Mouse (Mus musculus) liver (tissue): ENCODE results near the gene Impdh2.
"Not testable (repeated sequence)": the region's sequence is repeated elsewhere in the genome, so short reads cannot be mapped to it uniquely, and the experiment has no call there.

Experiments used
- DNase-seq: peaks from one replicate; pipeline ENCODE4 v3.0.0-alpha.2; 2020; ENCODE audit warnings: mixed read lengths

The Impdh2 gene

GRCm38 (mm10) chr9:108570207-108570896 lies 10.3 kb downstream of the Impdh2 start:
- peak; percentile 89 for DNase-seq

GRCm38 (mm10) chr9:108571401-108571973 lies 11.4 kb downstream of the Impdh2 start:
- no peak for DNase-seq

- DNase-seq: no peak
Observed at GRCm38 (mm10) chr9:108572321-108572720, 12.2 kb downstream of the Impdh2 start.

- peak; percentile 63 for DNase-seq
Observed at GRCm38 (mm10) chr9:108573774-108574690, 13.9 kb downstream of the Impdh2 start.

DNA sequence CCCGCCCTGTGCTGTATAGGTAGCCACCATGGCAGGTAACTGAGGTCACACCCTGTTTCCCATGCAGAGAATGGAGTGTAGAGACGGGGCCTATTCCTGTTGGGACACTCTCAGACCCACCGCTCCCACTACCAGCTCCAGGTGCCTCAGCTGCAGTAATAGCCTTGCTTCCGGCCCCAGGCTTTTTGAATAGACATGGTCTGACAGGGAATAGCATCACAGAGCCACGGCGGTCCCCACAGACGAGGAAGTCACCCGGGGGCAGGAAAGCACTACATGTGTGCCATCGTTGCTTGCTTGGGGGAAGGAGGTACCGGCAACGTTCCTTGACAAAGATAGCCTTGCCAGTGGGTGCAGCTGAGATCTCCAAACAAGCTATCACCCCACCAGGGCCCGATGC lies 14.8 kb downstream of the Impdh2 start:
- no peak for DNase-seq

GRCm38 (mm10) chr9:108575321-108576297 lies 15.5 kb downstream of the Impdh2 start:
- DNase-seq: no peak

- DNase-seq: no peak
Observed at GRCm38 (mm10) chr9:108577025-108577424, 16.9 kb downstream of the Impdh2 start.

- peak; percentile 57 for DNase-seq
Observed at GRCm38 (mm10) chr9:108577934-108578544, 18.0 kb downstream of the Impdh2 start.

DNA sequence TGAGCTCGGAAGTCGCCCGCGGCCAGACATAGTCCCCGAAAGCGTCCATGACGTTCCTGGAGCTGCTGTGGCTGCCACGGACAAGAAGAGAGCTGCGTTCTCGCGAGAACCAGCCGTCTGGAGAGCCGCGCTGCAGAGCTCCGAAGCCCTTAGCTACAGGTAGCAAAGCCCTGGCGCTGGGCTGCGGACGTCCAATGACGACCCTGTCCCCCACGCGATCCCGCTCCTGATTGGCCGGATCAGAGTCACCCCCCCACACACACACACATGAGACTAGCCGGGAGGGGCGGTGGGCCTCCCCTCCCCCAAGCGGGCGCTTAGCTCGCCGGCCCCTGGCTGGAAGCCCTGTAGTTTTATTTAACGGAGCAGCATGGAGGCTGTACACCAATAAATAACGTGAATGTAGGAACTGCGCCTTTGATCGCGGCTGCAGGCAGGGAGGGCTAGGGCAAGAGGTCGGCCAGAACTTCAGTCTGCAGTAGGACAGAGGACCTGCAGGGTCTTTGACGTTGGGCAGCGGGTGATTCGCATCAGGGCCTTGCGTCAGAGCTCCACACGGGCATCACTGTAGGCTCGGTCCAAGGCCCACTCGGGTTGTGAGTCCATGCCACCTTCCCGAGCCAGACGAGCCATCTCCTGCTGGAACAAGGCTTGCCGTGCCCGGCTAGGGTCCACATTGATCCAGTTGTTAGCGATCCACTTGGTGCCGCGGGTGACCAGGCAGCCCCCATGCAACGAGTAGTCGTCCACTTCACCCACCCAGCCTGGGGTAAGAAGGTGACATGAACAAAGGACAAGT lies 18.7 kb downstream of the Impdh2 start, which contains the start of gene Wdr6:
Wdr6 (minus strand) TSS at position 195 of the 799 bp plus-strand sequence.
- DNase-seq: peak; percentile 92

DNA sequence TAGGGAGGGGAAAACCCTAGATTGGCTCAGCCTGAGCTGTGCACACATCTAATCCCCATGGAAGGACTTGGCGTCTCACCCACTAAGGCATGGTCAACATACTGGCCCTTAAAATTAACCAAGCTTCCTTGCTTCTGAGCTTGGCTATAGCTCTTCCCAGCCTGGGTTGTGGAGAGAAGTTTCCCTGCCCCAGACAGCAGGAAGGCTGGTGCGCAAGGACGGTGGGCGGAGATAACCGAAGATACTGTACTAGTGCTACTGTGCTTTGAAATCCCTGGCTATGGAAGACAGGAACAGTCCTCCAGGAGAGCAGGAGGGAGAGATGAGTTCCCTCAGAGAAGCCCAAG lies 19.2 kb downstream of the Impdh2 start:
- DNase-seq: no peak

DNA sequence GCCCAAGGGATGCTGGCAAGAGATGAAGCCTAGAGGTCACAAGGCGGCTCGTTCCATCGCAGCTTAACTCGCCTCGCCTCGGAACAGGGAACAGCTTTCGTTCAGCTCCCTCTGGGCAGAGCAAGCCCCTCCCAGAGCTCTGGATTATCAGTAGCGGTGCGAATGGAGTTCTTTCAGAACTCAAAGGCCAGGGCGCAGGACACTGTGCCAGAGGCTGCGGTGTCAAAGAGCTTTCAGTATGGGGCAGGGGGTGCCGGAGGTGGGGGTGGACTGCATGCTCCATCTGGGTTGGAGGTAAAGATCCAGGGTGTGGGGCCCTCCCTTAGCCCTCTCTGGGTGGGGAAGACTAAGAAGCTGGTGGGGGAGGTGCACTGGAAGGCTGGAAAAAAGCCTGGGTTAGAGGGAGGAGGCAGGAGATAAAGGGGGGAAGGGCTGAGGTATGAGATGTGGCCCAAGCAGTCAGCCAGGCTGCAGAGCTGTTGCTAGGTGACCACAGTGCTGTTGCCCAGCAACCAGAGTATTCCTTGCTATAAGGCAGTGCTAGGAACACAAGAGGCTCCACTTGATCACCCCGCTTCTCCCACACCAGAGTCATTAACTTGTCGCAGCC lies 27.6 kb downstream of the Impdh2 start:
- DNase-seq: peak; percentile 57

DNA sequence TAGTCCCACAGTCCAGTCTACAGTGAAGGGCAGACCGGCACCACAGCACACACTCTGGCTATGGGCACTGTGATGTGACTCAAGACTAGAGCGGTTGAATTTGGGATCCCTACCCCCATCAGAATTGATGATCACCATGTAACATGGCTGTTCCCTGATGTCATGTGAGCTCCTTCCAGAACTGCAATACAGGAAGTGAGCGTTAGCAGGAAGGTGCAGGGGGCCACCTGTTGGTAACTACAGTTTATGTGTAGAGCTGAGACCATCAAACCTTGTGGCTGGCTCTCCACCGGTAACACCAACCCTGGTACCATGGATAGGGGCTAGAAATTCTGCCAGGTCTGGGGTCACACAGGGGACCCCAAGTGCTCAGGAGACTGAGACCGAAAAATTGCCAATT lies 29.1 kb downstream of the Impdh2 start:
- DNase-seq: no peak

DNA sequence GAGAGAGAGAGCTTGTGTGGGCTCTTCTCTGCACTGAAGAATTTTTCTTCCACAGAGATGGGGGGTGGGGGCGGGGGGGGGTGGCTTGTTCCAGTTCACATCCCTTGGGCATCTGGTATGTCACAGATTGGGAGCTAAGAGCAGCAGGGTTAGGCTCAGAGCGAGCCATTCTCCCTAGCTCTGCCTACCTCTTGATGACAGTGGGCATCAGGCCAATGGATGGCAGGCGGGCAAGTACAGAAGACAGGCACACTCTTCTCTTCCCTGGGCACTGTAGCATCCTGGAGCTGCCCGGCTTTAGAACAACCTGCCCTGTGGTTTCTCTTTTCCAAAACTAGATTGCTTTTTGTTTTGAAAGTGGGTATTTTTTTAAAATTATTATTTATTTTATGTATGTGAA lies 31.4 kb downstream of the Impdh2 start:
- DNase-seq: no peak

DNA sequence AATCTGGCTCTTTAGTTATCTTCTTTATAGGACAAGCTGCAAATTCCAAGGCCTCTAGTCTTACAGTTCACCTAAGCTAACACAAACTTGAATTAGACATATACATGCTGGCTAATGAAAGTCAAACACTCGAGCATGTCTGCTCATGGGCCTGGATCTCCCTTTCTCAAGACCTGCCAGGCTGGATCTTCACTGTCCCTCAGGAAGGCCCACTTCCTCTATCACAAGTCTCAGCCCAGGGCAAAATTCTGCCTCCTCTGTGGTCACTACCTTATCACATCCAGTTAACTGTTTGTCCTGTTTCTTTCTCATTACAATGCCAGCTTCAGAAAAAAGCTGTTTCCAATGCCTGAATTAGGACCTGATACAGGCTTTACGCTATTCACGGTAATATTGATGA lies 34.3 kb downstream of the Impdh2 start:
- DNase-seq: no peak

- DNase-seq: peak; percentile 53
Observed at GRCm38 (mm10) chr9:108596998-108597764, 37.1 kb downstream of the Impdh2 start, which contains the start of gene P4htm. P4htm (minus strand) TSS chr9:108597667.

GRCm38 (mm10) chr9:108599021-108599566 lies 39.0 kb downstream of the Impdh2 start:
- DNase-seq: no peak

GRCm38 (mm10) chr9:108600011-108600410 lies 39.9 kb downstream of the Impdh2 start:
- DNase-seq: no peak

GRCm38 (mm10) chr9:108601986-108602385 lies 41.9 kb downstream of the Impdh2 start:
- DNase-seq: no peak

- not testable (repeated sequence) for DNase-seq
Observed at GRCm38 (mm10) chr9:108607929-108608328, 47.8 kb downstream of the Impdh2 start.
